Mouse (Mus musculus) neural tube, embryonic 14.5 days (tissue): Measurements from ENCODE around the gene Dynlrb1. TPM values are rescaled to one million over a fixed set of nuclear protein-coding genes. Genes with fewer than 3 reads are reported as not detected.

Source experiments
- ATAC-seq: fragments of 200-750 bp; cut with Nextera tagmentation; 2 replicates; pipeline ENCODE4 v1.8.0; 2017; ENCODE audit warnings: low read depth, mild to moderate bottlenecking, moderate TSS enrichment, moderate library complexity
- H3K27ac ChIP-seq: fragments of 300-500 bp; sonication (generic); 2 replicates; pipeline ENCODE4 v1.5.1; 2014; ENCODE audit warnings: low read depth, mild to moderate bottlenecking, control low read depth, low read length, moderate library complexity, mixed read lengths
- H3K27me3 ChIP-seq: fragments of 300-500 bp; sonication (generic); 2 replicates; pipeline ENCODE4 v1.6.1; 2014; ENCODE audit warnings: low read length; ENCODE audit not compliant: control insufficient read depth, insufficient read depth
- H3K36me3 ChIP-seq: fragments of 300-500 bp; sonication (generic); 2 replicates; pipeline ENCODE4 v1.6.1; 2014; ENCODE audit warnings: low read length, mixed read lengths; ENCODE audit not compliant: control insufficient read depth, insufficient read depth
- H3K4me1 ChIP-seq: fragments of 300-500 bp; sonication (generic); 2 replicates; pipeline ENCODE4 v1.6.1; 2014; ENCODE audit warnings: low read length; ENCODE audit not compliant: control insufficient read depth, insufficient read depth
- H3K4me2 ChIP-seq: fragments of 300-500 bp; sonication (generic); 2 replicates; pipeline ENCODE4 v1.6.1; 2014; ENCODE audit warnings: mild to moderate bottlenecking, low read depth, low read length, control low read depth
- H3K4me3 ChIP-seq: fragments of 300-500 bp; sonication (generic); 2 replicates; pipeline ENCODE4 v1.5.1; 2014; ENCODE audit warnings: low read depth, low read length, control low read depth, mixed read lengths
- H3K9ac ChIP-seq: fragments of 300-500 bp; sonication (generic); replicated peaks from 2 replicates; pipeline ENCODE4 v1.6.1; 2014; ENCODE audit warnings: low read depth, mild to moderate bottlenecking, control low read depth, low read length, mixed read lengths
- H3K9me3 ChIP-seq: fragments of 300-500 bp; sonication (generic); 2 replicates; pipeline ENCODE4 v1.6.1; 2016; ENCODE audit warnings: low read length; ENCODE audit not compliant: control insufficient read depth
- WGBS: fragments of 180-500 bp; shearing (Covaris S2); extraction: QIAGEN DNeasy Blood & Tissue Kit; methylation state at CpG from one replicate; pipeline ENCODE4 v1.1.7; 2014; 5-methylcytosine and 5-hydroxymethylcytosine counted together
- polyA plus RNA-seq: library from polyadenylated mRNA; unstranded; fragments of >200 nt; fragmentation: Nextera tagmentation; extraction: Ambion mirVana; gene quantifications from 2 replicates; pipeline ENCODE4 v1.2.1, GENCODE M21; 2014

Gene Dynlrb1
- polyA plus RNA-seq, 1 experiment from 2014 or later = 889 TPM

- Histone ChIP-seq H3K36me3 (peaks cover 8% of the 10 kb centered on the region; the same call in 1 of the 2 replicates), H3K4me3 (no peak overlapping the region), H3K4me1 (no peaks in the 10 kb centered on the region), H3K9ac (no peak overlapping the region), H3K27me3 (no peaks in the 10 kb centered on the region), H3K9me3 (no peaks in the 10 kb centered on the region), H3K27ac (no peak overlapping the region), H3K4me2 (no peak overlapping the region)
- ATAC-seq = no peak
- WGBS = 94% methylated on average over 8 of the region's 8 CpGs
These were observed 53.7 kb downstream of the Dynlrb1 start for GRCm38 (mm10) chr2:155290066-155290465.

DNA sequence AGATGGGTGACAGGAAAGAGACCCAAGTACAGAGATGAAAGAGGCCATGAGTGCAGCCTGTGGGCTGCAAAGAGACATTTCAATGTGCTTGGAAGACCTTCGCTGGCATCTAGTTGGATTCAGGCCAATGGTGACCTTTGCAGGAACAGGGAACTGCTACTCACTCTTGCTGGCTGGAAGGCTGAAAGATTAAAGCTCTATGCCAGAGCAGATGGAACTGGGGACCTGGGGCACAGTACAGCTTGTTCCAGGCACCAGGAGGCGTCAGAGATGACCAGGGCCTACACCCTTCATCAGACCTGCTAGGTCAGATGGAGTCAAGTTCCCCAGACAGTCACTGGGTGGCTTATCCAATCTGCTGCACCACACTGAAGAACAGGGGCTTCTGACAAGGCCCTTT is 57.0 kb downstream of the Dynlrb1 start:
- Histone ChIP-seq H3K36me3 (peaks cover 31% of the 10 kb centered on the region), H3K9ac (no peak overlapping the region), H3K9me3 (no peaks in the 10 kb centered on the region), H3K4me1 (no peaks in the 10 kb centered on the region), H3K4me3 (no peak overlapping the region), H3K27ac (no peak overlapping the region), H3K4me2 (no peak overlapping the region), H3K27me3 (no peaks in the 10 kb centered on the region)
- 92% methylated on average over 2 of the region's 2 CpGs for whole genome bisulfite sequencing
- ATAC-seq = no peak

DNA sequence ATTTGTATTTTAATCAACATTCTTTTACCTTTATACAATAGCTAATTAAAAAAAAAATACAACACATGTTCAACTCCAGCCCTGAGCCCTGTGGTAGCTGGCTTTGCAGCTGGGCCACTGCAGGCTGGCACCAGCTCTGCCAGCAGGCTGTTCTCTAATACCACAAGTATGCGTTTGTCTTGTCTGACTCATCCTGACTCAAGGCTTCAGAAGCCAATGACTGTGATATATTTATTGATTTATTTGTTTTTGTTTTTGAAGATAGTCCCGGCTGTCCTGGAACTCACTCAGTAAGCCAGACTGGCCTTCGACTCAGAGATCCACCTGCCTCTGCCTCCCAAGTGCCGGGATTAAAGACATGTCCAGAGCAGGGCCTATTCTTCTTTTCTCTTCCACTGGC is 57.6 kb downstream of the Dynlrb1 start:
- no peaks in the 10 kb centered on the region for H3K9me3 ChIP-seq
- no peak overlapping the region for H3K4me2 ChIP-seq
- no peak for ATAC-seq
- no peak overlapping the region for H3K27ac ChIP-seq
- H3K4me3 ChIP-seq = no peak overlapping the region
- WGBS = 94% methylated on average over 4 of the region's 4 CpGs
- H3K4me1 ChIP-seq = no peaks in the 10 kb centered on the region
- no peaks in the 10 kb centered on the region for H3K27me3 ChIP-seq
- no peak overlapping the region for H3K9ac ChIP-seq
- peaks cover 35% of the 10 kb centered on the region for H3K36me3 ChIP-seq

DNA sequence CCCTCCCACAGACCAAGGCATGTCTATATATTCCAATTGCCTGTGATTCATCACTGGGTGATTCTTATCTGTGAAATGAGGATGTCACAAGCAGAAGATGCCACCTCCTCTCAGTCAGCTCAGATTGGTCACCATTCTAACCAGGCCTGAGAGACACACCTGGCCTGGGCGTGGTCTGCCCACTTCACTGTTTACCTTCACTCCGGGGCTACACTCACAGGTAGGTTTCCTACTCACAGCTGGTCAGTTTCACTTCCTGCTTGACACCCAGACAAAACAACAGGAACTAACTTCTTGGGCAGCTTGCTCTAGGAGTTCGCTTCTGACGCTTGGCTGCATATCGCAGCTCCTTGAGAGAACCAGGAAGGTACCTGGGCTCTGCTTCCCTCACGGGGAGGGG is 59.1 kb downstream of the Dynlrb1 start:
- no peak for ATAC-seq
- H3K4me1 ChIP-seq = no peaks in the 10 kb centered on the region
- H3K9ac ChIP-seq = no peak overlapping the region
- 95% methylated on average over 6 of the region's 6 CpGs for WGBS
- no peak overlapping the region for H3K27ac ChIP-seq
- H3K27me3 ChIP-seq = no peaks in the 10 kb centered on the region
- H3K9me3 ChIP-seq = no peaks in the 10 kb centered on the region
- no peak overlapping the region for H3K4me3 ChIP-seq
- peaks cover 35% of the 10 kb centered on the region for H3K36me3 ChIP-seq
- no peak overlapping the region for H3K4me2 ChIP-seq

DNA sequence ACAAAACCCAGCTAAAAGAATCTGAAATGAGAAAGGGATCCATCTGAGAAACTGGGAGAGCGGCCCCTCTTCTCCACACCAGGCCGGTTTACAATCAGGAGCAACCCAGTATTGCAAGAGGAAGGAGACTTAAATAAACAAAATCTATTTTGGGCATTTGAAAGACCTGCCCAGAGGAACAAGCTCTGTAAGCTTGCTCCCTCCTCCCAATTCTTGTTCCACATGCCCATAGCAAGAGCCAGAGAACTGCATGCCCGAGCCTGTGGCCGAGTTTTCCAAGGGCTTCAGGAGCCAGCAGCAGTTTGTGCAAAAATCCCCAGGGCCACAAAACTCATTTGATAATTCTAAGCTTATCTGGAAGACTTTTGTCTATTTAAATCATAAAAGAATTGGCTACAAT is 63.2 kb downstream of the Dynlrb1 start:
- no peaks in the 10 kb centered on the region for H3K4me1 ChIP-seq
- H3K36me3 ChIP-seq = peaks cover 41% of the 10 kb centered on the region
- 93% methylated on average over 4 of the region's 4 CpGs for WGBS
- no peak overlapping the region for H3K4me3 ChIP-seq
- H3K27ac ChIP-seq = no peak overlapping the region
- ATAC-seq = no peak
- H3K9ac ChIP-seq = no peak overlapping the region
- no peaks in the 10 kb centered on the region for H3K9me3 ChIP-seq
- no peak overlapping the region for H3K4me2 ChIP-seq
- H3K27me3 ChIP-seq = no peaks in the 10 kb centered on the region

Other genes with a start within 250 kb of the Dynlrb1 start
- 0.42 and 0.46 TPM in 2 replicates for gene Gm14226, start 218.3 kb upstream of the Dynlrb1 start, polyA plus RNA-seq
- gene Ahcy, start 162.0 kb upstream of the Dynlrb1 start, polyA plus RNA-seq = 29.7 and 37.0 TPM in 2 replicates
- gene Itch, start 103.0 kb upstream of the Dynlrb1 start, polyA plus RNA-seq = 44.7 and 48.9 TPM in 2 replicates
- gene Map1lc3a, start 39.8 kb downstream of the Dynlrb1 start, polyA plus RNA-seq = 536 and 680 TPM in 2 replicates
- gene Pigu, start 120.9 kb downstream of the Dynlrb1 start, polyA plus RNA-seq = 61.2 and 68.2 TPM in 2 replicates
- gene Trp53inp2, start 144.5 kb downstream of the Dynlrb1 start, polyA plus RNA-seq = 79.4 and 102 TPM in 2 replicates
- 31.4 and 36.0 TPM in 2 replicates for gene Ncoa6, start 237.4 kb downstream of the Dynlrb1 start, polyA plus RNA-seq